Mouse (Mus musculus) layer of hippocampus, adult 18-20 months (tissue): Measurements from ENCODE around the gene Flot2. TPM values are rescaled to one million over a fixed set of nuclear protein-coding genes. Genes with fewer than 3 reads are reported as not detected.

Source experiments
- DNase-seq, 2 experiments: peaks; one replicate each; pipeline ENCODE4 v3.0.0; 2022; ENCODE audit warnings: low spot score in 2 of 2
- total RNA-seq, 2 experiments: library from RNA; stranded (reverse); gene quantifications; 2 replicates each; pipeline ENCODE4 v1.2.3; 2021

Flot2 gene
- total RNA-seq, 2 experiments from 2014 or later, result 73.6 to 75.9 TPM

DNA sequence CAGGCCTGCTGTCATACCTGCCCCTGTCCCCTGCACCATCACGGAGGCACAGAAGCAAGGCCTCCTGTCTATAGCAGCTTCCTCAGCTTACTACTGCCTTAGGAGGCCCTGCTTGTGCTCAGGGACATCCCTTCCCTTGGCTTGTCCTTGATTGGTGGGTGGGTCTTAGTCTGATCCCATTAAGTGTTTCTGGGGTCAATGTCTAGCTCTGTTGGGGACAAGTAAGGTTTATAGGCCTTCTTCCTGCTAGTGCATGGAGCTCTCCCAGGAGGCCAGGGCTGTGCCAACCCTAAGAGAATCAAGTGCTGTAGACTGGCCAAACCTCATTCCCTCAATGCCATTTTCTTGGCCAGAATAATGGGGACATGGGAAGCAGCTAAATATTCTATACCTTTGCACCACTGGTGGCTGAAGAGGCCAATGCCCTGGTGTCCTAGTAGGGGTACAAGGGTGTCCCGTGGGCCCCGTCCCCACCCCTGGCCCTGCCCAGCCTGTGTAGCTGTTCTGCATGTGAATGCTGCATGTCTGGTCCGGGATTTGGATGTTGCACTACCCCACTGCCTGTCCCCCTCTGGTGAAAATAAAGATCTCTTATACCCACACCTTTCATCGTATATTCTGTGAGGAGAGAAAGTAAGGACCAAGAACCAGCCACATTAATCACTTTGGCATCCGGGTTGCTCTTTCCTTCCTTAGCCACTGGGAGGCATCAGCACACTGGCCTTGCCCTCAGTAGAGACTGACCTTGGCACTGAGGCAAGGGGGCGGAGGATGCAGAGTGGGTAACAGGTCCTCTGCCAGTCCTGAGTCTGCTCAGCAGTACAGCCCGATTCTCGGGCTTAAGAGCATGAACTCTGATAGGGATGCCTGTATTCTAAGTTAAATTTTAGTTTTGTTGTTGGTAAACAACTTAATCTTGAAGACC lies 22.4 kb downstream of the Flot2 start:
- DNase-seq, result peak; percentile 22 to 63

DNA sequence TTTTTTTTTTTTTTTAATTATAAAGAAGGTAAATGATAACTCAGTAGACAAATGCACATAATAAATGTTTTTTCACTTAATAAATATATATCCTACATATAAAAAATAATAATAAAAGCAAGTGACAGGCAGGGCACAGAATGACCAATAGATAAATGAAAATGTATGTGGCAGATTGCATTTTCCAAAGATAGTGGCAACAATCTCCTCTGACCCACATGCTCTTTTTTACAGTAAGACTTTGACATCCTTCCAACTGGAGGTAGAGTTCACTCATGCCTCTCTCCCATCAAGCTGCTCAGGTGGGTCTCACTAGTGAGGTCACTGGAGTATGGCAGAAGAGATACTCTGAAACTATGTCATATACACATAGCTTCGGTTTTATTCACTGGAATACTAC lies 24.8 kb downstream of the Flot2 start:
- DNase-seq, result no peak

DNA sequence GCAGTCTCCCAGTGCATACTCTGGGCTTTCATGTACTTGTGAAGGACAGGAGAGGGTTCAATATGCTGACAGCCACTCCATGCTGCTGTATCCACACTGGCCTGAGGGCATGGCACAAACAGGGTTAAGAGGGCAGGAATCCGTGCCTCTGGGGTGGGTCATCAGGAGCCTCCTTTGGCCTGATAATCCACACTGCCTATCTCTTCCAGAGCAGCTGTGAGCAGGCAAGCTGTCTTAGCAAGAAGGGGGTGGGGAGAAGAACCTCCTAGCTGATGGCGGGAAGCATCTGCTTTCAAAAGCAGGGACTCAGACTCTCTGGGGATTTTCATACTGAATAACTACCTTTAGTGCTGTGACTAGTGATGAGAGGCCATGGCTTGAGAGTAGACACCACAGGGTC lies 28.2 kb downstream of the Flot2 start:
- no peak for DNase-seq

DNA sequence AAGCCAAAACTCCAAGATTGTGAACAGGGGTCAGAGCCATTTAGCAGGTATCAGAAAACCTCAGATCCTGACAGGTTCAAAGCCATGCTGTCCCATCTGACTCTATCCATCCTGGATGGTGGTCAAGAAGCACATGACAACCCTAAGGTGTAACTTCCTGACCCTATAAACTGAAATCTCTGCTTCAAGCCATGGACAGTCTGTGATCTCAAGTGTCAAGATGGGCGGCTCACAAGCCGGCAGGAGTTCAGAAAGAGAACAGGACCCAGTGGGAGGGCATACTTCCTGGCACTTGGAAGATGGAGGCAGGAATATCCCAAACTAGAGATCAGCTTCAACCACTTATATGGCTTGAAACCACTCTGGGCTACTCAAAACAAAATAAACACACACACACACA lies 28.9 kb downstream of the Flot2 start:
- no peak for DNase-seq

DNA sequence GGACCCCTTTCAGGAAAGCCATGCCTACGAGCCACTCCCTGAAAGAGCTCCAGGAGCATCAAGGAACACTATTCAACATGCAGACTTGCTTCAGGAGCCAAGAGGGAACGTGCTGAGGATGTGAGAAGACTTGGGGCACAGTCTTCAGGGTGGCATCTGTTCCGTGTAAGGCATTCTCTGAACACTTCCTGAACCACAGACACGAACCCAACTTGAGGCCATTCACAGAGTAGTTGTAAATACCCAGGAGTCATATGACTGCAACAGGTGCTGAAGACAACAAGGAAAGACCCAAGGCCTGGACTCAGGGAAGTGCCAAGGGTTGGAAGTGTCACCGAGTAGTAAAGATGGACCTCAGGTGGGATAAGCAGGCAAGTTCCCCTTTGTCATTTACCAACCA lies 29.8 kb downstream of the Flot2 start:
- DNase-seq, result no peak

DNA sequence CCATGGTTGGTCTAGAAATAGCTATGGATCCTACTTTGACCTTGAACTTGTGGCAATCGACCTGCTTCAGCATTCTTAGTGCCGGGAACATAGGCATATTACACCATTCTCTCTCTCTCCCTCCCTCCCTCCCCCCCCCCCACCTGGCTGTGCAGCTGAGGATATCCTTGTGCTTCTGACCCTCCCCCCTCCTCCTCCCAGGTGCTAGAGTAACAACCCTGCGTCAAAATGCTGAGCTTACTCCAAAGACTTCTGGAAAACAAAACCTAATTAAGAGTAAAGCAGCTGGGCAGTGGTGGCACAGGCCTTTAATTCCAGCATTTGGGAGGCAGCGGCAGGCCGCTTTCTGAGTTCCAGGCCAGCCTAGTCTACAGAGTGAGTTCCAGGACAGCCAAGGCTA lies 31.4 kb downstream of the Flot2 start:
- DNase-seq, result no peak

DNA sequence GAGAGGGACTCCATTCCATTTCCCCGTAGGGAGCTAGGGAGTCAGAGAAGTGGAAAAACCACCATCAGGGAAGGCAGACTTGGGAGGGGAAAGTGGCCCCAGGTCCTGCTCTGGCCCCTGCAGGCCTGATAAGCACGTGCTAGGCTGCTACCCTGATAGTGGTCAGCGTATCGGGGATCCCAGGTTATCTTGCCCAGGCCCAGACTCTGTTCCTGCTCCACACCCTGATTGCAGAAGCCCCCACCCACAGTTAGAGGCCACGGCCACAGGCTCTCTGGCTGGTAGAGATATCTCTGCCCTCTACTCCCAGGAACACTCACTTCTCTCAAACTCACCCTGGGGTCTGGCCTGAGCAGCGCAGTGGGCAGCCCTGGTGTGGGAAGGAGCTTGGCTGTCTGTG lies 31.9 kb downstream of the Flot2 start:
- no peak for DNase-seq

DNA sequence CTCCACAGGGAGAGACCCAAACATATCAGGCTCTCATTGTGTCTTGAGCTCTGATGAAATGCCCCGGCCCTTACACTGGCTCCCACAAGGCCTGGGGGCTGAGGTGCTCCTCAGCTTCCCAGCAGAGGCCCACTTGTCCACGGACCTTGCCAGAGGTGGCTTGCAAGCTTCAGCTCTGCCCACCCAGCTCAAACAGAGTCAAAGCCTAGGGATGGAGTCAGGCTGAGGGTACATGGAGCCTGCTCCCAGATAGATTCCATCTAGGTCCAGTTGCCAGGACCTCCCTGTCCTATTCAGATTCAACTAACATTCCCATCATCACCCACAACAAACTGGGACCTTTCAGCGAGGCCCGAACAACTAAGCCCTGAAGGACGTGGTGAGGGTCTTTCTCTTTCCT lies 34.2 kb downstream of the Flot2 start:
- no peak for DNase-seq

DNA sequence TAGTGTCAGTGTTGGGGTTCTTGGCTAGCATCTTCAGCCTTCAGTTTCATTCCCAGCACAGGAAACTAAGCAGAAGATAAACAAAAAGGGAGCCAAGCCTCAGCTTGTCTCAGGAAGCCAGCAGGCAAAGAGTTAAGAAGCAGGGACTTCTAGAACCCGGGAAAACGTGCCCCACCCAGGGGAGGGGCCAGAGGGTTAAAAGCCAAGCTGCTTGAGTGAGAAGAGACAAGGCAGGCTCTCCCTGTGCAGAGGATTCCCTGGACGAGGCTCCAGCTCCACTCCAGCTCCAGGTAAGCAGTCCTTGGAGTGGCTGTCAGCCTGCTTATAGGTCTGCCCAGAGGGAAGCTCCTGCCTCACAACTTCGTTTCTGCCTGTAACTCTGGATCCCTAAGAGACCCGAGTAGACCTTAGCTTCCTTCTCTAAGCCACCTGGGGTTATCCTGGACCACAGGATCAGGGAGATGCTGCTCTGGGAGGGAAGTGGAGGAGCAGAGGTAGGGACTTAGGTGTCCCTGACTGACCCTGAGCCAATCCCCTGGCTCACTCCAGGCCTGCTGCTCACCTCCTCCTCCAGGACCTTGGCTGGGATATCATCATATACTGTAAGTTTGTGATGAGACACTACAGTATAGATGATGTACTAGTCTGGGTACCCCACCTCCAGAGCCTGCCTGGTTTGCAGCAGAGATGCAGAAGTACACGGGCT lies 34.8 kb downstream of the Flot2 start:
- DNase-seq, result no peak

DNA sequence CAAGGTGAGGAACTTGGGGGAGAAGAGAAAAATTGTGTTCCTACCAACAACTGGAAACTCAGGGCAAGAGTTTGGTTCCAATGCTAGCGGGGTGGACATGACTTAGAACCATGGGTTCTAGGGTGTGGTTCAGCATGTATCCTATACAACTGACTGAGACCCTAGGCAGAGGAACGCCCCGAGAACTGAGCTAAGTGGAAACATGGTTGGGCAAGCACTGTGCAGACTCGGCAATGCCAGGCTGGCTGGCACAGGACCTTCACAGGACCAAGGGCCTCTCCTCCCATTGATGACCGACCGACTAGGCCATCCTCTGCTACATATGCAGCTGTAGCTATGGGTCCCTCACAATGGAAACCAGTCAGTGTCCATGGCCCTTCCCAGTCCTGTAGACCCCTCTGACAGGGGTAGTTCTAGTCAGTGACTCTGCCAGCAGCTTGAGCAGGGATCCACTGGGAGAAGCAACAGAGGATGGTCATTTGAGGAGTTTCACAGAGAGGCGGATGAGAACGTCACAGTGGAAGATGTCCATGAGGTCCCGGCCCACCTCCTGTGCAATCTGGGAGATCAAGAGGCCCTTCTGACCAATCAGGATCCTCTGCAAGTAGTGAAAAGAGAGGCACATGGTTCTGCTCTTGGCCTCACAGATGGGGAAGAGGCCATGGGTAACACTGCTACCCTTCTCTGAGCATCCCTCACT lies 36.0 kb downstream of the Flot2 start:
- DNase-seq, result no peak

DNA sequence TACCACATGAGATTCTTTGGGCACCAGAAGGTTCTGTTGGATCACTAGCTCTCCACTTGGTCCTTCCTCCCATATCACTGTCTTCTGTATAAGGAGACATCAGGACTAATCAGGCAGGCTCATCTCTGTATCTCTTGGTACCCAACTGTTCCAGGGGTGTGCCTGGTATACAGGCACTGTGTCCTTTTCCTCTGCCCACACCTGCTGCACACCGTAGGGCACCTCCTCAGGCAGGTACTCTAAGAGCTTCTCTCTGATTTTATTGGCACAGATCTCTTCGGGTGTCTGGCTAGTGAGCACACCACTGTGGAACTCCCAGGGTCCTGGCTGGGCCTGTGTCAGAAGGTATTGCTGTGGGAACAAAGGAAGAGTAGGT lies 36.5 kb downstream of the Flot2 start:
- DNase-seq, result no peak

DNA sequence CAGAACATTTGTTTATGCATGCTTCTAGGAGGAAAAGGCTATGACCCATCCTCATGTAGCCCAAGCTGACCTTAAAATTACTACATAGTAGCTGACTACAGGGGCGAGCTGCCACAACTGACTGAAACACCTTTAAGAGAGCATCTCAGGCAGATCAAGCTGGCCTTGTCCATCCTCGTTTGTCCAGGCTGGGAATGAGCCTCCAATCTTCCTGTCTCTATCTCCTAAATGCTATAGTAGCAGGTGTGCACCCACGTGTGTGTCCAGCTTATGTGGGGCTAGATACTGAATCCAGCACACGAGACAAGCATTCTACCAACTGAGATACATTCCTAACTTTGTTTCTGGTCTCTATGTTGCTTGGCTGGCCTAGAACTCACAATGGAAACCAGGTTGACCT lies 36.9 kb downstream of the Flot2 start:
- DNase-seq, result no peak

DNA sequence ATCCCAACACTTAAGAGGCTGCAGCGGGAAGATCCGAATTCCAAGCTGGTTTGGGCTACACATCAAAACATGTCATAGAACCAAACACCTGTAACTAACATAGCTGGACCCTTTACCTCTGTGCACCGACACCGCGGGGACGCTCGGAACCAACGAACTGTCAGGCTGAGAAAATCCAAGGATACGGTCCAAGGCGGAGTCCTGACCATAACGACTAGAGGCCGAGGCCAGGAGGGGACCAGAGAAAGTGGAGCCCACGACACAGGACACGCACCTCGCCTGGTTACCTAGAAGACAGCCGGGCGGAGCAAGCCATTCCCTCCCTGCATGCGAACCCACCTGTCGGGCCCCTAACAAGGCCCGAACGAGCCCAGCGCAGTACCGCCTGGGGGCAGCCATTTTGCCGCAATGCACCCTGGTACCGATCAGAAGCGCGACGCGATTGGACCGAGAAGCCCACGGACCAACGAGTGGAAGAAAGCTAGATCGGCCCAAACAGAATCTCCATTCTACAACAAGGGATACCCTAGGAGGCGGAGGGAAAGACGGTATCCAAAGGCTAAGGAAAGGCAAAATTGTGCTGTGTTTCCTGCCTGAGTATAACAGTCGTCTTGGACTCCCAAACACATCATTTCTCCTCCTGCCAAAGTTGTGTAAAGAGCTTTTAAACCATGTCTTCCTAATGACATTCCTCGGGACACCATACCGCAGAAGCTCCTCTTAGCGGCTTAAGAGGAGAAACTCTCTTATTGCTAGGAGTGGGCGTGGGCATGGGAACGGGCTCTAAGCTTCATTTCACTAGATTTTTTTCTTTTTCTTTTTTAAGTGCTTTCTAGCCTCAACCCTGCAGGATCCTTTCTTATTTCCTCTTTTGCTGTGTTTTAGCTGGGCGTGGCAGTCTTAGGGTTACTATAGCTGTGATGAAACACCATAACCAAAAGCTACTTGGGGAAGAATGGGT lies 42.5 kb downstream of the Flot2 start, which contains the start of gene Eral1:
Gene Eral1 (minus strand): TSS at position 423 of the 961 bp plus-strand sequence.
- DNase-seq, result peak; percentile 80 to 90

DNA sequence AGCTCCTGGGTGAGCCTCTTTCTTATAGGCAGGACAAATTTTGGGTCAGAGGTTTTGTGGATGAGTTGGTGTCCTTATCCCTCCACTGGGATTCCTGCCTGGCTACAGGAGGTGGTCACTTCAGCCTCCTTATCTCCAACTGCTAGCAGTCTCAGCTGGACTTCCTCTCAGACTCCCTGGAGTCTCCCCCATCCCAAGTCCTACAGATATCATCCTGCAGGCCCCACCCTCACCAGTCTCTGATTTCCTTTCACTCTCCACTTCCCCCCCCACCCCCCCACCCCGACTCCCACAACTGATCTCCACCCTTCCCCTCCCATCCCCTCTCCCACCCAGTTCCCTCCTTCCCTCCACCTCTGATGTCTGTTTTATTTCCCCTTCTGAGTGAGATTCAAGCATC lies 45.9 kb downstream of the Flot2 start:
- DNase-seq, result no peak

DNA sequence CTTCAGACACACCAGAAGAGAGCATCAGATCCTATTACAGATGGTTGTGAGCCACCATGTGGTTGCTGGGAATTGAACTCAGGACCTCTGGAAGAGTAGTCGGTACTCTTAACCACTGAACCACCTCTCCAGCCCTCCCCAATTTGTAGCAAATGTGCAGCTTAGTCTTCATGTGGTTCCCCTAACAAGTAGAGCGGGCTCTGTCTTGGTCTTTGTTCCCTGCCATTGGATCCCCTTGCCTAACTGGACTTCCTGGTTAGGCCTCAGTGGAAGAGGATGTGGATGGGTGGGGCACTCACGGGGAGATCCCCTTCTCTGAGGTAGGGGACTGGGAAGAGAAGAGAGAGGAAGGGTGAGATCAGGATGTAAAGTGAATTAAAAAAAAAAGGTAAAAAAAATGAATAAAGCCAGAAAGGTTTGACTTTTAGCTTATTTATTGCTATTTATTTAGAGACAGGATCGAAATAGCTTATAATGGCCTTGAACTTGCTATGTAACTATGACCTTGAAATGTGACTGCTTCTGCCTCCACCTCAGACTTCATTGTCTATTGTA lies 49.3 kb downstream of the Flot2 start:
- DNase-seq, result no peak

DNA sequence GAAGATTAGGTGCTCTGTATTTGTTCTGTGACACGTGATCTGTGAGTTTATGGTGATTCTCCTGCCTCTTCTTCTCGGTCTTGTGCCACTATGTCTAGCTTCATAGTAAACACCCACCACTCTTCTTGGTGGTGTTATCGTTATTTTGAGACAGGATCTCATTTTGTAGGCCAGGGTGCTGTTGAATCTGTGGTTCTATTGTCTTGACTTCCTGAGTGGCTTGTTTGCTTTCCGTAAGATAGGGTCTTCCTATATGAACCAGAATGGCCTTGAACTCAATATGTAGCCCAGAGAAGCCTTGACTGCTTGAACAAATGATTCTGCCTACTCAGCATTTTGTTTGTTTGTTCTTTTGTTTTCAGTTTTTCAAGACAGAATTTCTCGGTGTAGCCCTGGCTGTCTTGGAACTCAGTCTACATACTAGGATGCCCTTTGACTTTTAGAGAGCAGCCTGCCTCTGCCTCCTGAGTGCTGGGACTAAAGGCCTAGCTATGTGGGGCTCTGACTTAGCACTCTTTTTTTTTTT lies 50.1 kb downstream of the Flot2 start:
- DNase-seq, result no peak

DNA sequence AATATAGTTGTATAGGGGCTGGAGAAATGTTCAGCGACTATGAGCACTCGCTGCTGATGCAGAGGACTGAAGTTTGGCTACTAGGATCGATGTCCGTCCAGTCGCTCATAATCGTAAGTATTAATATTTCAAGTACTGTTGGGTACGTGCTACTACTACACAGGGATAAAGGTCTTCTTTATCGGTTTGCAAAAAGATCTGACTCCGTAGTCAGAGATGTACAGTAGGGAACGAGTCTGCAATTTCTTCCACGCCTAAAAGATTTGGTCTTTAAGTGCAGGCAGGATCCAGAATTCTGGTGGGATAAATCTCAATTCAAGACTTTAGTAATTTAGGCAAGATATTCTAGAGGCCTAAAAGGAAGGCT lies 56.4 kb downstream of the Flot2 start:
- DNase-seq, result no peak

DNA sequence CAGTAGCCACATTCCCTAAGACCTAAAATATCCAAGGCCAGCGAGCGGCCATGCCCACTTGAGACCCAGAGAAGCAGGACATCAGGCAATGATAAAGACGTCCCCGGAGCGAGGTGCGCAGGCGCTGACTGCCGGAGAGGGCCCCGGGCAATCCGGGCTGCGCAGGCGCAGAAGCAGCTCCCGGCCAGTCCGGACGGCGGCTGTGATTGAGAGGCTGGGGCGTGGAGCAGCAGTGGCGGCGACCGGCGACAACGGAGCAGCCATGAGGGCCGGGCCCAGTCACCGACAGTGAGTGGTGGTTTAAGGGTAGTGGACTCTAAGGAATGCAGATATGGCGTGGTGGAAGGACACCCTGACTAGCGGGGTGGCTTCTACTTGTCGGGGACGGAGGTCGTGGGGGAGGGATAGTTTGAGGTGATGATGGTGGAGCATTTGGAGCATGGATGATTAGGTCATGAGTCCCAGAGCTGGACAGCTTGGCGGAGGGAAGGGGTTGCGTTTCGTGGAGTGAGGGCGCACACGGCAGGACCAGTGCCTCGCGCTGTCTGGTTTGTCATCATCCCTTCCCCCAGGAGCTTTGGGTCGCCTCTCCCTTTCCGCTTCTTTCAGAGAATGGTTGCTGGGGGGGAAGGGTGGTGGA lies 56.9 kb downstream of the Flot2 start, which contains the start of gene Fam222b:
Gene Fam222b (plus strand): TSS at position 157 of the 640 bp plus-strand sequence.
- DNase-seq, result peak; percentile 87 to 93

DNA sequence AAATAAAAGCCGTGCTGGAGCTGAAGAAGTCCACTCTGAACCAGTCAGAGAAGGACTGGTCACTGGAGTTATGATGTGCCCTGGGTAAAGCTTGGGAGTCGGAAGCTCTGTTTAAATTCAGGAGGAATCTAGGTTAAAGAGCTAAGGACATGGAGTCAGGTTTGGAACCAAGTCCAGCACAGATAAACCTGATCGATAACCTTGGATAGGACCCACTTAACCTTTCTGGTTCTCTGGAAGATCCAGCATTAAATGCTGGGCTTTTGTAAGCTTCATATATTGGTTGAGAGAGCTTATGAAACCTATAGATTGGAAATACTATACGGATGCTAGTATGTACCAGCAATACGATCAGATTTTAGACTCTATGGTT lies 57.4 kb downstream of the Flot2 start:
- no peak for DNase-seq

DNA sequence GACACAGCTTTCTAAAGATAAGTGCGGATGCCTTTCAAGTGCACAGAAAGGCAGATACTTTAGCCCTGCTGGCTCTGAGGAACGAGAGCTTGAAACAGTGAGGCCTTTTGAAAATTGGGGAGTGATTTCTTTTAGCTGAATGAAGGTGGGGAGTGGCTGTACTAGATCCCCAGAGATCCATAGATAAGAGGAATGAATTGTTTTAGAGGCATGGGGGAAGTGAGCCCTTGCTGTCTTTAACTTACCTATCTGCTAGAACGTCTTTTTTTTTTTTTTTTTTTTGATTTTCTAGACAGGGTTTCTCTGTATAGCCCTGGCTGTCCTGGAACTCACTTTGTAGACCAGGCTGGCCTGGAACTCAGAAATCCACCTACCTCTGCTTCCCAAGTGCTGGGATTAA lies 59.3 kb downstream of the Flot2 start:
- DNase-seq, result no peak
